In genomic region chr8:91853803-91854202, GRCm38 (mm10) we compare ENCODE assay signal across 15 mouse cellular contexts.
"Had no signal": no experiment of that assay in that cellular context is flagged by ENCODE, and none has a peak within 500 bp of the region (broad histone marks: within the 10 kb centered on the region; RNA-seq: fewer than 3 reads in every experiment).

No protein-coding gene starts in this region.

- H3K9ac ChIP-seq: kidney, embryonic 15.5 days; limb, embryonic 13.5 days; liver, embryonic 14.5 days; neural tube, embryonic 12.5 days; stomach, embryonic 15.5 days had no signal

- H3K27ac ChIP-seq: kidney, embryonic 15.5 days; limb, embryonic 13.5 days; liver, embryonic 14.5 days; neural tube, embryonic 12.5 days; stomach, embryonic 15.5 days had no signal

- DNase-seq: kidney, adult 2 months; kidney, postnatal 14 days; left cerebral cortex, postnatal 4 days; lung, adult 2 months; retina, postnatal 1 day; right cerebral cortex, postnatal 14 days; thymus, adult 2 months; thymus, postnatal 25 days had no signal

- H3K4me3 ChIP-seq: kidney, embryonic 15.5 days; limb, embryonic 13.5 days; myocyte; neural tube, embryonic 12.5 days; stomach, embryonic 15.5 days had no signal

- H3K4me2 ChIP-seq: kidney, embryonic 15.5 days; limb, embryonic 13.5 days; neural tube, embryonic 12.5 days; stomach, embryonic 15.5 days had no signal

- ATAC-seq: lung, postnatal 0 days had no signal

- H3K9me3 ChIP-seq: kidney, embryonic 15.5 days; limb, embryonic 13.5 days; neural tube, embryonic 12.5 days; stomach, embryonic 15.5 days had no signal

- H3K4me1 ChIP-seq: kidney, embryonic 15.5 days; limb, embryonic 13.5 days; stomach, embryonic 15.5 days had no signal

- H3K36me3 ChIP-seq: kidney, embryonic 15.5 days; limb, embryonic 13.5 days; neural tube, embryonic 12.5 days; stomach, embryonic 15.5 days had no signal
